ENCODE assay signal across 9 mouse cellular contexts in genomic region chr19:37337752-37338151, GRCm38 (mm10). TPM values are rescaled to one million over a fixed set of nuclear protein-coding genes. Genes with fewer than 3 reads are reported as not detected.
A peak's percentile ranks its signal among the peaks of the same experiment; 100 is the strongest.
DNase-seq lines count a peak whose midpoint lies in the region; ATAC-seq and TF ChIP-seq lines count a peak whose summit lies in the region.
"Had no signal": no experiment of that assay in that cellular context is flagged by ENCODE, and none has a peak within 500 bp of the region (broad histone marks: within the 10 kb centered on the region; RNA-seq: fewer than 3 reads in every experiment).

Ide (minus strand) TSS chr19:37337852.

- no peak for TF ChIP-seq CTCF in liver, embryonic 14.5 days (IDR thresholded peaks at IDR 0.05; ENCODE audit: low read depth)

- no peak for DNase-seq in frontal cortex, postnatal 10 days (ENCODE audit: low spot score in 2 of 2)
- no peak for DNase-seq in liver, embryonic 14.5 days (ENCODE audit: low read depth in 3 of 3, low spot score in 3 of 3)
- no peak for DNase-seq in MN1 (ENCODE audit: low spot score)
- DNase-seq in retina, embryonic 14.5 days (ENCODE audit: low spot score), result no peak

- no peak for TF ChIP-seq EP300 in liver, embryonic 14.5 days (IDR thresholded peaks at IDR 0.05; ENCODE audit: low read depth)

- no peaks in the 10 kb centered on the region for H3K36me3 ChIP-seq in forebrain, embryonic 16.5 days (ENCODE audit: control insufficient read depth, insufficient read depth)
- no peaks in the 10 kb centered on the region for H3K36me3 ChIP-seq in hindbrain, embryonic 13.5 days
- H3K36me3 ChIP-seq in liver, embryonic 14.5 days (replicated peaks; ENCODE audit: control insufficient read depth, insufficient read depth, low read depth), result no peaks in the 10 kb centered on the region

- 73% methylated on average over 4 of the region's 4 CpGs for WGBS in forebrain, embryonic 16.5 days
- whole genome bisulfite sequencing in hindbrain, embryonic 13.5 days, result 79% methylated on average over 4 of the region's 4 CpGs
- 57% methylated on average over 4 of the region's 4 CpGs for WGBS in liver, embryonic 14.5 days (ENCODE audit: insufficient replicate concordance)

- ATAC-seq in frontal cortex, adult (ENCODE audit: low TSS enrichment), result peak; percentile 39; the same call in 1 of the 2 replicates
- no peak for ATAC-seq in activated CD4-positive, CD25-positive, alpha-beta regulatory T cell, adult 4 months
- ATAC-seq in forebrain, embryonic 16.5 days, result no peak
- ATAC-seq in hindbrain, embryonic 13.5 days (ENCODE audit: low FRiP score), result no peak
- ATAC-seq in liver, embryonic 14.5 days (ENCODE audit: insufficient read depth), result no peak

- H3K27ac ChIP-seq in forebrain, embryonic 16.5 days (ENCODE audit: low read length), result no peak within 1 kb of the TSS
- H3K27ac ChIP-seq in hindbrain, embryonic 13.5 days, result no peak within 1 kb of the TSS
- H3K27ac ChIP-seq in liver, embryonic 14.5 days, result no peak within 1 kb of the TSS

- H3K4me3 ChIP-seq in forebrain, embryonic 16.5 days (replicated peaks; ENCODE audit: low read length), result no peak within 1 kb of the TSS
- no peak within 1 kb of the TSS for H3K4me3 ChIP-seq in hindbrain, embryonic 13.5 days
- no peak within 1 kb of the TSS for H3K4me3 ChIP-seq in liver, embryonic 14.5 days (ENCODE audit: insufficient read depth in 1 of 2, low read depth in 2 of 2, low read length in 2 of 2)
- H3K4me3 ChIP-seq: megakaryocyte, embryonic 14.5 days had no signal

- no peak within 1 kb of the TSS for H3K4me2 ChIP-seq in forebrain, embryonic 16.5 days (ENCODE audit: low read length)
- no peak within 1 kb of the TSS for H3K4me2 ChIP-seq in hindbrain, embryonic 13.5 days
- H3K4me2 ChIP-seq in liver, embryonic 14.5 days (ENCODE audit: low read depth), result no peak within 1 kb of the TSS

- H3K4me1 ChIP-seq in forebrain, embryonic 16.5 days (replicated peaks; ENCODE audit: control insufficient read depth, insufficient read depth, low read length), result no peaks in the 10 kb centered on the region
- no peaks in the 10 kb centered on the region for H3K4me1 ChIP-seq in hindbrain, embryonic 13.5 days (replicated peaks)
- H3K4me1 ChIP-seq in liver, embryonic 14.5 days (replicated peaks; ENCODE audit: control insufficient read depth in 2 of 2, insufficient read depth in 2 of 2, low read length in 1 of 2), result peaks cover 8 to 16% of the 10 kb centered on the region in 2 experiments

- no peak within 1 kb of the TSS for H3K9ac ChIP-seq in forebrain, embryonic 16.5 days (replicated peaks; ENCODE audit: low read depth, low read length)
- H3K9ac ChIP-seq in hindbrain, embryonic 13.5 days, result no peak within 1 kb of the TSS
- H3K9ac ChIP-seq in liver, embryonic 14.5 days (replicated peaks), result no peak within 1 kb of the TSS

- no peaks in the 10 kb centered on the region for H3K27me3 ChIP-seq in forebrain, embryonic 16.5 days (replicated peaks; ENCODE audit: control insufficient read depth, insufficient read depth, low read length)
- H3K27me3 ChIP-seq in hindbrain, embryonic 13.5 days, result no peaks in the 10 kb centered on the region
- H3K27me3 ChIP-seq in liver, embryonic 14.5 days (ENCODE audit: control insufficient read depth, insufficient read depth, low read length), result no peaks in the 10 kb centered on the region
- H3K27me3 ChIP-seq: megakaryocyte, embryonic 14.5 days had no signal

- H3K9me3 ChIP-seq in forebrain, embryonic 16.5 days (ENCODE audit: control insufficient read depth, low read length), result no peaks in the 10 kb centered on the region
- H3K9me3 ChIP-seq in hindbrain, embryonic 13.5 days, result no peaks in the 10 kb centered on the region
- no peaks in the 10 kb centered on the region for H3K9me3 ChIP-seq in liver, embryonic 14.5 days (ENCODE audit: control insufficient read depth, low read length)
- H3K9me3 ChIP-seq: megakaryocyte, embryonic 14.5 days had no signal

RNA-seq across cellular contexts. Expression of gene Ide, which starts in this region (rescaled TPM):
- 10 to 100 TPM; 62.6 to 67.5 TPM for polyA plus RNA-seq in activated CD4-positive, CD25-positive, alpha-beta regulatory T cell, adult 4 months (2017; shearing (Covaris generic))
- polyA plus RNA-seq in forebrain, embryonic 16.5 days (2015; fragmentation: Nextera tagmentation; extraction: Ambion mirVana), result 31.9 and 36.4 TPM in 2 replicates
- 35.3 and 35.7 TPM in 2 replicates for polyA plus RNA-seq in hindbrain, embryonic 13.5 days (2015; fragmentation: Nextera tagmentation; extraction: Ambion mirVana)
- 10.0 and 10.6 TPM in 2 replicates for polyA plus RNA-seq in liver, embryonic 14.5 days (2012; rRNA removed)
- polyA plus RNA-seq in liver, embryonic 14.5 days (2014; fragmentation: Nextera tagmentation; extraction: Ambion mirVana), result 31.0 and 31.3 TPM in 2 replicates
